Mouse (Mus musculus): Measurements from ENCODE around the gene Cux2. TPM values are rescaled to one million over a fixed set of nuclear protein-coding genes. Genes with fewer than 3 reads are reported as not detected.
A peak's percentile ranks its signal among the peaks of the same experiment; 100 is the strongest.

Gene Cux2
- total RNA-seq, 2 experiments from 2014 or later, result 182 to 239 TPM

DNA sequence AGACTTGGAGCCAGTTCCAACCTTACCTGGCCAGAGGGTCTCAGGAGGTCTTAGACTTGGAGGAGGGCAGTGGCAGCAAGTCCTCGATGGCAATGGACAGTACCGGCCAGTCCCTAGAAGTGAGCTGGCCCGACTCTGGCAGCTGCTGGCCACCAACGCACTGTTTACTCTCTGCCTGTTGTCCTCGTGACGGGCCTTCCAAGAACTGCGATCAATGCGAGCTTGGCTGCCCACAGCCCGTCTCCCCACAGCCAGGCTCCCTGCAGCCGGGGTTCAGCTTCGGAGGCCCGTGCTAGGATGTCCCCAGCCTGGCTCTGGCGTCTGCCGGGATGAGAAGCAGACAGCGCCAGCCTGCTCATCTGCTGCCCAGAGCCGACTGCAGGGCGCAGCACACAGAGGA is 30.6 kb downstream of the Cux2 start:
- DNase-seq, result peak; percentile 62
- intact Hi-C loops (cut with DNase I), result no loop called here

DNA sequence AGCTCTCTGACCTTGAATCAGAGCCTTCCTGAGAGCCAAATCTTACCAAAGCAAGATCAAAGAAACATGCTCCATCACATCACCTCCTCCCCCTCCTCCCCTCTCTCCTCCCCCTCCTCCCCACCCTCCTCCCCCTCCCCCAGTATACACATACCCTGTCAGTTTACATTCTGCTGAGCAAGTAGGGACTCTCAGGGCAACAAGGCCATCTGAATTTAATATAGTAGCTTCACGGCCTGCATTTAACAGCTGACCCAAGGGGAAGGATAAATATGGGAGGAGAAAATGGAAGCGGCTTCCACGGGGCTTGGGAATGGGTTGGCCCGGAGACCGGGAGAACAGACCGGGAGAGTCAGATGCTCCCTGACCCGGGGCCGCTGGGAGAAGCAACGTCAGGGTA is 32.1 kb downstream of the Cux2 start:
- DNase-seq, result no peak
- intact Hi-C loops (cut with DNase I), result no loop called here

DNA sequence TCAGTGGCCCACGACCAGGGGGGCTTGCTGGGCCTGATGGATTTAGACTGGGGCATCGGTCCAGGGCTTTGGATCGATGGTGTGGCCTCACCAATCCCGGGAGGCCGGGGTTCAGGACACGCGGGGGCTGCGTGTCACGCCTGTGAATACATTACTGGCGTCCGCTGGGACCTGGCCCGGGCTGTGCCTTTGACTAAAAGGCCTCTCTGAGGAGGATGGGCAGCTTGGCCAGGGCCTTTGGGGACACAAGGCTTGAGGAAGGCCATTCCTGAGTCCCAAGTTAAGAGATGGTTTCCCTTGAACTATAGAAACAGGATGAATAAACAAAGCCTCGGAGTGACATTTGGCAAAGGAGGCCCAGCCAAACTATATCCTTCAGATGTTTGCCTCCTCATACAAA is 32.6 kb downstream of the Cux2 start:
- no peak for DNase-seq
- intact Hi-C loops (cut with DNase I), result no loop called here

DNA sequence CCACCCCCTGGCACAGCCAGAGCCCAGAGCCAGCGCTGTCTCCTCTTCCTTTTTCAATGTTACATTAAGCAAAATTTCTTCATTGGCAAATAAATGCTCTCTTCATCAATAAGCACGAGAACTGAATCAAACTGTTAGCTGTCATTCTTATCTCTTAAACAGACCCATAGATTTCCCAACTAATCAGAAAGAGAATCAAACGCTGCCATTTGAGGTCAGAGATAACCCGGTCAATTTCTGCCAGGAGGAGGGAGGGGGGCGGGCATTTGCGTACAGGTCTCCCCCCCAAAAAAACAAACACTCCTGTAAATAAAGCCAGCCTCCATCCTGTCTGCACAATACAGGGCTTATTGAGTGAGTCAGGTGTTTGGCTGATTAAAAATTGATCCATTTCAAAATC is 33.2 kb downstream of the Cux2 start:
- intact Hi-C loops (cut with DNase I), result no loop called here
- DNase-seq, result no peak

DNA sequence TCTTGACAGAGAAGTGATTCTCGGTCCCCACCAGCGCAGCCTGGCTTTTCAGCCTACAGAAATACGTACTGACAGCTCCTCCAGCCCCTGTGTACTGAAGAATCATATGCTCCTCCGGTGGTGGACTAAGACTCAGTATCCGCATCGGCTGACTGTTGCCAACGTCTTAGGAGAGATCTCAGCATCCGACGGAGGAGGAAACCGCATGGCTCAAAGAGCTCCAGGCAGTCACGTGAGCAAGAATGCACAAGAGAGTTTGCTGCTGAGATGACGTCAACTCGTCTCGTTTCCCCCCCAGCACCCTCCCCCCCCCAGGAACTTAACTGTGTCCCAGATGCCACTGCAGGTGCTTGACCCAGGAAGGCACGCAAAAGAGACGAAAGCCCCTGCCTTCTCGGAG is 34.8 kb downstream of the Cux2 start:
- no peak for DNase-seq
- intact Hi-C loops (cut with DNase I), result no loop called here

DNA sequence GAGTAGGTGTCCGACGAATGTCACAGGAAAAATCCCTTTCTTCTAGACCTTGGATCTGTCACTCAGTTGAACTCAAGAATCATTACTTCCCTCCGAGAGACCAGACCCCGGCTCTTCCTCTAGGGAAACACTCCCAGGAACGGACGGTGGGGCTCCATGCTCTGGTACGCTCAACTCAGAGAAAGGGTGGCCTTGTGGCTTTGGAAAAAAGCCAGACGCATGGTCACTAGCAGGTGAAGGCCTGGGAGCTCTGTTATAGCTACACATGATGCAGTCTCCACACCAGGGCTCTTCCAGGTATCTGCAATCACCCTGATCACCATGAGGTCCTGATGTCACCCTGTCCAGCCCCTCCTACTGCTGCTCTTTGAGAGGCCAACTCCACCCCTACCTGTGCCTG is 35.2 kb downstream of the Cux2 start:
- intact Hi-C loops (cut with DNase I), result no loop called here

DNA sequence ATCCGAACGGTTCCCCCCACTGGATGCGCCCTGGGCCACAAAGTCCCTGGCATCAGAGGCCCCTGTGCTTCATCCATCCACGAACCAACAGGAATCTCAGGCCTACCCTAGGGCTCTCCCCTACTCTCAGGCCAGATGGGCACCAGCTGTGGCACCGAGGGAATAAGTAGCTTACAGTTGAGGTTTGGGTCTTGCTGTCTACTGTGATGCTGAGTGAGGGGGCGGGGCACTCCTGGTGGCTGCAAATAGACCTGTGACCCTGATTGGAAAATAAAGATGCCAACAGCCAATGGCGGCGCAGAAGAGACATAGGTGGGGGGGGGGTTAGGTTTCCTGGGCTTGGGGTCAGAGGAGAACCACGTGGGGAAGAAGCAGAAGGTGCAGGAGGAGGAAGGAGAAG is 38.6 kb downstream of the Cux2 start:
- no peak for DNase-seq
- intact Hi-C loops (cut with DNase I), result no loop called here

More for the DNA sequence above, 35.2 kb downstream of the Cux2 start:
- no peak for DNase-seq

DNA sequence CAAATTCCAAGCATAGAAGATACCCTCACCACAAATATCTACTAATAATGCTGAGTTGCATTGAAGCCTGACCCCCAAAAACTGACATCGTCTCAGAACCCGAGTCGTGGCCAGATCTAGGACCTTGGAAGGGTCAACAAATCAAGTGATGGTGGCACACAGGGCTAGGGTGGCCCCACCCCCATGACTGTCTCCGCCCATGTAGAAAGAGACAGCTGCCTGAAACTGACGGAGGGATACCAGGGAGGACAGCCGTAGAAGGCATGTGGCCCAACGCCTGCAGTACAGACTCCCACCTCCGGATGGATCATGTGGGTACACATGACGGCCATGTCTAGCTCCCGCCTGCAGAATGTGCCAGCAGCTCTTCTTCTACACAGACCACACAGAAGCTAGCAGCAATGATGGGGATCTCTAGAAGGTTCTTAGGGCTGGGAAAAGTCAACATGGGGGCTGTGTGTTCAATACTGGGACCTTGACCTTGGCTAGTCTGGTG is 41.9 kb downstream of the Cux2 start:
- no peak for DNase-seq

DNA sequence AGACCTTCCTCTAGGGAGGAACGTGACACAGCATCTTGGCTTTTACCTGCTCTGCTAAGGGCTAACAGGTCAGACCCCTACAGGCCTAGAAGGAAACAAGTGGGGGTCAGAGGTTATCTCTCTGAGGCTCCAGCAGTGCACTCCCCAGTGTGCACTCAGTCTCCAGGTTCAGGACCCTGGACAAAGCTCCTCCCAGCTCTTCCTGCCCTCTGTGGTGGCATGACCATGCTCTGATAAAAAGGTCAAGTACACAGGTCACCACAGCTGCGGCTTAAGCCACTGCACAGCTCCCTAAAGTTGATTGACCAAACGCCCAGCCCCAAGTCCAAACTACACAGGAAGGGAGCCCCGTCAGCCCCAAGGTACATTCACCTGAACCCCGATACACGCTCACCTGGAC is 46.4 kb downstream of the Cux2 start:
- intact Hi-C loops (cut with DNase I), result no loop called here
- DNase-seq, result no peak

More for the DNA sequence above, 41.9 kb downstream of the Cux2 start:
- intact Hi-C loops (cut with DNase I), result no loop called here

DNA sequence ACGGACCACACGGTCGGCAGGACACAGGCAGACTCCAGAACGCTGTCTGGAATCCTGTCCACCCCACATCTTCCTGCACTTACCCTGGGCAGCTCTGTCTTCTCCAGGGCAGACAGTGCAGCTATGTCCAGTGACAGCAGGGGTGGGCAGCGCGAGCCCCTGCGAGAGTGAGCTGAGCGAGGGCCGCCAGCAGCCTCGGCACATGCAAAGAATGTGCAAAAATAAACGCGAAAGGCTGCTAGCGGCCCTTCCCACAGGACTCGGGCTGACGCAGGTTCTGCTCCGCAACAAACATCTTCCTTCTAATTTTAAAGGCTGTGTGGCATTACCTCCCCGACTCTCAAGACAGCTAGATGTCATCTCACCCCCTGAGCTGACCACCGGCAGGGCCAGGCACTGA is 47.8 kb downstream of the Cux2 start:
- intact Hi-C loops (cut with DNase I), result no loop called here
- DNase-seq, result no peak

DNA sequence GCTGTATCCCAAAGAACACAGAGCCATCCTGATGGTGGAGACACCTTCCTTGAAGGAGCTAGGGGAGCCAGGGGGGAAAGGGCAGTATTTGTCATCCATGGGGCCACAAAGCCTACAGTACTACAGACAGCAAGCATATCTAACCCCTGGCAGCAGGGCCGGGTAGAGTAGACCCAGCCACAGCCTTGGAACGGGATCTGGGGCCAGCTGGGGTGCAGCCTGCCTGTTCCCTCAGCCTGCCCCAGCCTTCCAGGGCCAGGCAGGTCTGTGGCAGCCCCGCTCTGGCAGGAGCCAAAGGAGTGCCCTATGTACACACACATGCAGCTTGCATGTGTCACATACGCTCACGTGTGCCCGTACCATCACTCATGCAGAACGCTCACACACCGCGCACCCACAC is 48.6 kb downstream of the Cux2 start:
- peak; percentile 61 for DNase-seq
- intact Hi-C loops (cut with DNase I), result no loop called here

DNA sequence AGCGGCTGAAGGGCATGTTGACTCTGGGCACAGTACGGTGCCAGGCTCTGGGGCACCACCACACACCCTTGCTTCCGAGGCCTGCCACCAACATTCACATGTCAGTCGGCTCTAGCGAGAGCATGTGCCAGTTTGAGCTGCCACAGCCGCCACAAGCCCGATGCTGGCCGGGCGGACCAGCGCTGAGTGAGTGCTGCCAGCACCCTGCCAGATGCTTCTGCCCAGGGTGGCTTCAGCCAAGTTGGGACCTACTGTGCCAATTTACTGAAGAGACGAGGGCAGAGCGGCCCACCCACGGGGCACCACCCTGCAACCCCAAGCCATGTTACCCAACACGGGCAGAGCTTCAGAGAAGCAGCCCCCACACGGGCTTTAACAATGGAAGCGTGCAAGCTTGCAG is 49.5 kb downstream of the Cux2 start:
- peak; percentile 80 for DNase-seq
- intact Hi-C loops (cut with DNase I), result no loop called here

DNA sequence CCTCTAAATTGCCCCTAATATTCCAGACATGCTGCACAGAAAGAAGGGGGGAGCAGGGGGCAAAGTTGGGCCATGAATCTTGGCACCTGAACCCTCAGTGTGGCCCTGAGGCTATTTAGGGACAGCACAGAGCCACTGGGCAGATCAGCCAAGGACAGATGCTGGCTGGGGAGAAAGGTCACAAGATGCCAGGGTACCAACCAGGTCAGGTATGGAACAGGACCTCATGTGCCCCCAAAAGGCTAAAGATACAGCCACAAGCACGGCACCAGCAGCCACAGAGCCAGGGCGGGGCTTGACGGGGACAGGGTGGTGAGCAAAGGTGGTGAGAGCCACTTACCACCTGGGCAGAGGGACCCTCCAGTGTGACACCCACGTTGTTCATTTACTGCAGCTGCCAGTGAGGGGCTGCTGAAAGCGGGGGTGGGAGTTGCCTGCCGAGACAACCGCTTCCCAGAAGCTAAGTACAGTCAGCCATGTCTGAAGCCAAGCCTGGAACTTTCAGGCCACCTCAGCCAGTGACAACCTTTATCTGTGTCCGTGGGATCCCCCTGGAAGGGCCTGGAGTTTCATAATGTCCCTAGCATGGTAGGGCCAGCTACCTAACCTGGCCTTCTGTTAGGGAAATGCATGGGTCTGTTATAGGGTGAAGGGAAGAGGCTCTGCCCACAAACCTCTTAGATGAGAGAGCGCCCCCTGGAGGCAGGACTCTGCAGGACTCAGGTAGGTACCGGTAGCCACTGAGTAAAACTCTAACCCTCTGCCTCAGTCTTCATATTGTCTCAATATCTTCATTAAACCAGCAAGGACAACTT is 50.7 kb downstream of the Cux2 start:
- DNase-seq, result peak; percentile 60
- intact Hi-C loops (cut with DNase I), result no loop called here

DNA sequence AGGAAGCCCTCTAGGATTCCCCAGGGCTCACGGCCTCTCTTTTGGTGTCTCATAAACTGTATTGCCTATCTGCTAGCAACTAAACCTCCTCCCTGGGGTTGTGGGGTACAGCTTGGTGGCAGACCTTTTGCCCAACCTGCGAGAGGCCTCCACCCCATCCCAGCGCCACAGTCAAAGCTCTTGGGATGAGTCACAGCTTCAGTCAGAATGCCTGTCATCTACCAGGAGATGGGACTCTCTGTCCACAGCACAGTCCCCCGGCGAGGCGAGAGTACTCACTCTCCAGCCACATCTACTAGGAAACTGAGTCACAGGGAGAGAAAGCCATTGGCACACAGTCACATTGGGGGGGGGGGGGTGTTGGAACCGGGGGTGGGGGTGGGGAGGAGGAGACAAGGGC is 51.6 kb downstream of the Cux2 start:
- intact Hi-C loops (cut with DNase I), result no loop called here
- DNase-seq, result no peak

DNA sequence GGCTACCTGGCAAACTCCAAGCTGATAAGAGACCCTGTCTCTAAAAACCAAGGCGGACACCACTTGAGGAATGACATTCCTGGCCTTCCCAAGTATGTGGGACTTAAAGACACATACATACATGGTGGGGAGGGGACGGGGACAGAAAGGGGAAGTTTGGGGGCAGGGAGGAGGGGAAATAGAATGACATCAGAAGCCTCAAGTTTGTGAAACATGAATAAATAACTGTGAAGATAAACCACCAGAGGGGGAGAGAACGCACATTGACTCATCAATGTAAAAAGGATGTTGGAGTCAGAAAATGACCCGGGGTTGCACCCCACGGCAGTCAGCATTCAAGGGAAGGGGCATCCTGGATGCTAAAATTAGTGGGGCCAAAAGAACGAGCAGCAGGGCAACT is 53.2 kb downstream of the Cux2 start:
- no peak for DNase-seq
- intact Hi-C loops (cut with DNase I), result no loop called here

DNA sequence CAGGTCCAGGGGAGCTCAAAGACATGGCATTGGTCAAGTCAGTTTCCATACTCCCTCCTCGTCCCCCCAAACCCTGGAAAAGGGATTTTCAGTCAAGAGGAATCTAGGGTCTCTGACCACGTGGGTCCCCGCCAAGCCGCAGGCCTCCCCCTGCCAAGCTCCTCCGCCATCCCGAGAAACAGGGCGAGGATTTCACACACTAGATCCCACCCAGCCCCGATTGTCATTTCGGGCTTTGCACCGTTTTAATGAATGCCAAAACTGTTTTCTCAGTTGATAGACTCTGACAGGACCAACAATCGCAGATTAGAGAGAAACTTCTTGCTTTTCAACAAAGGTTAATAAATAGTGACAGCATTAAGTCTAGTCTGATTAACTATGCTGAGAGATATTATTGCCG is 55.1 kb downstream of the Cux2 start:
- intact Hi-C loops (cut with DNase I), result no loop called here
- DNase-seq, result no peak

DNA sequence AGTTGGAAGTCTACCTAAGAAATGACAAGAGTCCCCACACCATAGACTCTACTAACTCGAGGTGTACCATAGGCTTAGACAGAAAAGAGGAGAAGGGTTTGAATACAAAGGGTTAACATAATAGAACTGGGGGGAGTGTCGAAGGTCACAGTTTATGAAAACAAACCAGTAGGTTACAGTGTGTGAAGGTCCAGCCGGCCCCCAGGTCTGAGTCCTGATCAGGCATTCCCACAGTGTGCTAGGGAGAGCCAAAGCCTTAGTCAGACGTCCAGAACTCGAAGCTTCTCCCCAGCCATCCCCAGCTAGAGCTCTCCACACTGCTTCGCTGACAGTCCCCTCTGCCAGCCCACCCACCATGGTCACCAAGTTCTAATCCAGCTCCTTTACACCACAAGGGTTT is 58.0 kb downstream of the Cux2 start:
- DNase-seq, result no peak
- intact Hi-C loops (cut with DNase I), result no loop called here

DNA sequence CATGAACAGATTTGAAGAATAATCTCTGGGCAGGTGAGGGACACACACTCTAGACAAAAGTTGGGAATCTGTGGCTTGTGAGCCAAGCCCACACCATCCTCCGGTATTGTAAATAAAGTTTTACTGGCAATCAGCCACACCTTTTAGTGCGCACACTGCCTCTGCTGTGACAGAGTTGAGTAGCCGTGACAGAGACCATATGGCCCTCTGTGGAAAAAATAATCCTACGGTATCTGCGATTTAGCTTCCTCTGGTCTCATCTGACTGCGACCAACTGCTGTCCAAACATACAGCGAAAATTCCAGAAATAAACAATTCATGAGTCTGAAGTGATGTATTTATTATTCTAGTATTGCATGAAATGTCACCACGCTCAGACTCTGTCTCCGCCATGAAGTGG is 64.0 kb downstream of the Cux2 start:
- intact Hi-C loops (cut with DNase I), result no loop called here
- no peak for DNase-seq

DNA sequence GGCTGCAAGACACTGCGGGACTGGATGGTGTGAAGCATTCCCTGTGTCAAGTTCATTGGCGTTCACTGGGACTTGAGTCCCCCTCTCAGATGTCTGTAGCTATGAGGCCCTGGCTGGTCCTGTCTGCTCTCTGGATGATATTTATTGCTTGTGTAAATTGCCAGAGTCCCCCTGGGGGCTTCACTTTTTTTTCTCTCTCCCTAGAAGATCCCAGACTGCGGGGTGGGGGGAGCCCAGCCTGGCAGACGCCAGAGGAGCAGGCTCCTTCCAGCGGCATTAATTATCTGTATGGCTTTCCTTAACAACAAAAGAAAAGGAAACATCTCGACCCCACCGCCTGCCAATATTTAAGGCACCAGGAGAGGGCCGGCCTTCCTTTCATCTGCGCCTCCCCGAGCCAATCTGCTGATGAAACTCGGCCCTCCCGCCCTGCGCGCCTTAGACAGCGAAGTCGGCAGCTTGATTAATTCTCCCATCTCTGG is 68.2 kb downstream of the Cux2 start:
- peak; percentile 64 for DNase-seq
- intact Hi-C loops (cut with DNase I), result no loop called here

DNA sequence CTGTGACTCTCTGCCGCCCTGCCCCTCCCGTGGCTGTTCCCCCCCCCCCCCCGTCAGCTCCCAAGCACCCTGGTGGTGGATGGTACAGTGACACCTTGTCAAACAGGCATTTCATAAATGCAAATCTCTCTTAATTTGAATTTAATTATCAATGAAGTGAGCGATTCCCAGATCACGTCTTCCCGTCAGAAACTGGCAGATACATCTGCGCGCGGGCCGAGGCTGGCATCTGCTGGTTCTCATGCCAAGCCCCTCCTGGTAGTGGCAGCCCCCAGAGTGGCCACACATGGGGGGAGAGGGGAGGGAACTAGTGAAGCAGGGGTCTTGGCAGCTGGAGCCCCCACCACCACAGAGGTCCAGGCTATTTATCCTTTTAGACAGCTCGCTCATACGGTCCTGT is 73.6 kb downstream of the Cux2 start:
- no peak for DNase-seq
- intact Hi-C loops (cut with DNase I), result no loop called here

DNA sequence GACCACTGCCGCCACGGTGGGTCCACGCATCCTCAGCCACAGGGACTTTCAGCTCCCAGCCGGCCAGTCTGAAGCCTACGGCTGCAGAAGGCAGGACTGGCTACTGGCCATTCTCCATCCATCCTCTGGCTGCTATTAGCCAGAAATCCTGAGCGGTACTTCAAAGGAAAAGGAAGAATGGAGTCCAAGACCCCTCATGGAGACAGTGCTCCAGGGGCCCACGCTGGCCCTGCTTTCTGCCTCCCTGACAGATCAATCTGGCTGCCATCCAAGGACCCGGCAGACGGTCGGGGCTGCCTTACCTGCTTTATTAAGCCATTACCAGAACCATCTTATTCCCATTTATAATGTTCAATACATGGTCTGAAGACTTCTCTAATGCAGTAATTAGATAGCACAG is 76.4 kb downstream of the Cux2 start:
- intact Hi-C loops (cut with DNase I), result no loop called here
- DNase-seq, result peak; percentile 52

DNA sequence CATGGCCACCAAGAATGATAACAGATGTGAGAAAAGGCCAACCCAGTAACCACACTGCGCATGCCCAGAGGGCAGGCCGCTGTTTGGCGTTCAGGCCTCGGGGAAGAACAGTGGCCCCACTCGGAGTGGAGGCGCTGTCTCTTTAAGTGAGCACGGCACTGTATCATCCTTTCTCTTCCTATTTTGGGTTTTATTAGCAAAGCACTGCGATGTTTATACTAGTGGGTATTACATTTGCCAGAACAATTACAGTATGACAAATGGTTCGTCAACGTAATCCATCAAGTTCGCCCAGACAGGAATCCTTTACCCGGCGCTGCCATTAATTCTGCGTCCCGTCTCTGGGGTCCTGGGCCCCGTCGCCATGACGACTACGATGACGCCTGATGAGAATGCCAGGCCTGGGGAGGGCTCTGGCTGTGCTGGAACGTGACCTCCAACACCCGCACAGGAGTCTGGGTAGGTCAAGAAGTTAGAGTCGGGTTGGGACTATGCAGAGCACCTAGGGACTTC is 77.2 kb downstream of the Cux2 start:
- intact Hi-C loops (cut with DNase I), result no loop called here
- DNase-seq, result peak; percentile 46

Measured in left cerebral cortex, postnatal 4 days (tissue).